Mouse (Mus musculus) G1E (cell line): ENCODE measurements around the gene Zfp553.

ENCODE experiments used
- CTCF ChIP-seq: IDR thresholded peaks from 2 replicates; pipeline ENCODE4 v1.5.1; 2012; ENCODE audit warnings: low read depth, low read length, inconsistent platforms, mixed read lengths
- GATA1 ChIP-seq: IDR thresholded peaks from 2 replicates; pipeline ENCODE4 v1.6.1; 2012; ENCODE audit warnings: borderline replicate concordance, low read length, inconsistent platforms, mixed read lengths
- GATA2 ChIP-seq: IDR thresholded peaks from 2 replicates; pipeline ENCODE4 v1.6.1; 2012; ENCODE audit warnings: low read depth, low read length, inconsistent platforms, borderline replicate concordance
- POLR2AphosphoS5 ChIP-seq: IDR thresholded peaks from 2 replicates; pipeline ENCODE4 v1.6.1; 2012; ENCODE audit warnings: low read depth, low read length, inconsistent platforms; ENCODE audit not compliant: insufficient replicate concordance
- TAL1 ChIP-seq: conservative IDR thresholded peaks from 2 replicates; pipeline ENCODE4 v1.6.1; 2012; ENCODE audit warnings: low read depth, low read length, inconsistent platforms, mixed read lengths

- TF ChIP-seq CTCF: no peak
- TF ChIP-seq TAL1: no peak
- no peak for TF ChIP-seq GATA1
- TF ChIP-seq POLR2AphosphoS5: no peak
- TF ChIP-seq GATA2: no peak
Observed at GRCm38 (mm10) chr7:127216307-127216706, 16.6 kb upstream of the Zfp553 start.
